Mouse (Mus musculus) G1E (cell line): Measurements from ENCODE around the gene Gif.

Source experiments
- CTCF ChIP-seq: IDR thresholded peaks from 2 replicates; pipeline ENCODE4 v1.5.1; 2012; ENCODE audit warnings: low read depth, low read length, inconsistent platforms, mixed read lengths
- GATA1 ChIP-seq: IDR thresholded peaks from 2 replicates; pipeline ENCODE4 v1.6.1; 2012; ENCODE audit warnings: borderline replicate concordance, low read length, inconsistent platforms, mixed read lengths
- GATA2 ChIP-seq: IDR thresholded peaks from 2 replicates; pipeline ENCODE4 v1.6.1; 2012; ENCODE audit warnings: low read depth, low read length, inconsistent platforms, borderline replicate concordance
- POLR2AphosphoS5 ChIP-seq: IDR thresholded peaks from 2 replicates; pipeline ENCODE4 v1.6.1; 2012; ENCODE audit warnings: low read depth, low read length, inconsistent platforms; ENCODE audit not compliant: insufficient replicate concordance
- TAL1 ChIP-seq: conservative IDR thresholded peaks from 2 replicates; pipeline ENCODE4 v1.6.1; 2012; ENCODE audit warnings: low read depth, low read length, inconsistent platforms, mixed read lengths

DNA sequence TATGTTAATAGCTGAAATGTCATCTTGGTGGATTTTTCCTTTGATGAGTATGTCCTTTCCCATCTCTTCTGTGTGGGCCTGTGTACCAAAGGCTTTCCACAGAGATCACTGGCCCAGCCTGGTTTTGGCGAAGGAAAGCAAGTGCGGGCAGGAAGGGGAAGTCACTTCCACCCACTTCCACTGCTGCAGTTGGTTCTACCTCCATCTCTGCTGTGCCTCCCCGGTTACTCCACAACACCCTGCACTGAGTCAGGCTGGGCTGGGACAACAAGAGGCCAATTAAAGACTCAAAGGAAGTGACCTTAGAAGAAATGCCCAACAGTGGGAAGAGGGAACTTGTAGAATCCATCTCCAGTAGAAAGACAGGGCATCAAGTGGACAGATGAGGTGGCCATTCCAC is 27.3 kb upstream of the Gif start:
- no peak for TF ChIP-seq TAL1
- TF ChIP-seq CTCF, result no peak
- no peak for TF ChIP-seq GATA1
- TF ChIP-seq POLR2AphosphoS5, result no peak
- no peak for TF ChIP-seq GATA2
